Mouse (Mus musculus) spleen, embryonic (tissue): ENCODE measurements around the gene Txlnb.
"Not testable (repeated sequence)": the region's sequence is repeated elsewhere in the genome, so short reads cannot be mapped to it uniquely, and the experiment has no call there.

ENCODE experiments used
- CTCF ChIA-PET: fragments of 350-600 bp; sonication (Branson Sonifier 250); formaldehyde crosslinking; loops from one replicate; lab custom pipeline; 2022; lab: Charles Lee

Gene Txlnb

DNA sequence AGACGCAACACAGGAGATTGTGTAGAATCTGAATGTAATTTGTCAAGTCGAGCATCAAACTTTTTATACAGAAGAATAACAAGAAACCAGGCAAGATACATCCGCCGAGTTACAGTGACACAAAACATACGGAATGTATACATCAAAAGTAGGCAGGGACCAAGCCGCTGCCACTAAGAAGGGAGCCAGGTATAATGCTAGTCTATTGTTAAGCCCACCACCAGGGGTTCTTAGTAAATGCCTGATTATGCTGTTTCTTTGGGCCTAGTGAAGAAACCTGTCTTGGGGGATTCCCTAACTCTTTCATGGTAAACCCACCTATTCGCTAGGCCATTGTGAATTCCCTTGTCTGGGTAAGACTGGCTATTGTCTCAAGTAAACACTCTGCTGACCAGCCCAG lies 24.4 kb downstream of the Txlnb start:
- CTCF ChIA-PET: not testable (repeated sequence)

GRCm38 (mm10) chr10:17827391-17827790 lies 31.4 kb downstream of the Txlnb start:
- CTCF ChIA-PET: no interaction called here

GRCm38 (mm10) chr10:17829205-17829604 lies 33.2 kb downstream of the Txlnb start:
- CTCF ChIA-PET: no interaction called here

DNA sequence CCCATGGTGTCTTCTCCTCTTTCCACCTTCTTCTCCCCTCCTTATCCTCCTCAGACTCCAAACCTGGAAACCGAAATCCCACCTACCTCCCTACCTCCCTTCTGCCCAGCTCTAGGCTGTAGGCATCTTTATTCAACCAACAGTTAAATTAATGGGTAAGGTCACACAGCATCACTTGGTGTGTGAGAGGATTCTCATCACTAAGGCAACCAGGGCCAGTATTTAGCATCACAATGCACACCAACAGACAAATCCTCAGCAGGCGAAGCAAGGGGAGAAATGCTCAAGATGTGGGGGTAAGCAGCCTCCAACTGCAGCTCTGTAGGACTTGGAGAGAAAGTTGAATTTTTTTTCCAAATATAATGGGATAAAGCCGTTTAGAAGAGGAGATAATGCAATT lies 35.0 kb downstream of the Txlnb start:
- CTCF ChIA-PET: no interaction called here

DNA sequence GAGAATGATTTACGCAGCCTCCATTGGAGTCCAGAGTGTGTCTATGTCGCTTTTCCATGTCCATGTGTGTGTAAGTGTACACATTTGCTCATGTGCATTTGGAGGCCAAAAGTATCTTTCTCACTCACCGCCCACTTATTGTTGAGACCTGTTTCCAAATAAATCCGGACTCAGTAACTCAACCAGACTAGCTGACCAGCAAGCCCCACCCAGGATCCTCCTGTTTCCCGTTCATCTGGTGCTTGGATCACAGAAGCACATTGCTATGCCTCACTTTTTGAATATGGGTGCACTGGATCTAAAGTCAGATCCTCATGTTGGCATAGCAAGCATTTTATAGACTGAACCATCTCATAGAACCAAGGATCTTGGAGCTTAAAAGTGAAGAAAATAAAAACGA lies 39.0 kb downstream of the Txlnb start:
- CTCF ChIA-PET: no interaction called here

GRCm38 (mm10) chr10:17836275-17836674 lies 40.2 kb downstream of the Txlnb start:
- CTCF ChIA-PET: no interaction called here

DNA sequence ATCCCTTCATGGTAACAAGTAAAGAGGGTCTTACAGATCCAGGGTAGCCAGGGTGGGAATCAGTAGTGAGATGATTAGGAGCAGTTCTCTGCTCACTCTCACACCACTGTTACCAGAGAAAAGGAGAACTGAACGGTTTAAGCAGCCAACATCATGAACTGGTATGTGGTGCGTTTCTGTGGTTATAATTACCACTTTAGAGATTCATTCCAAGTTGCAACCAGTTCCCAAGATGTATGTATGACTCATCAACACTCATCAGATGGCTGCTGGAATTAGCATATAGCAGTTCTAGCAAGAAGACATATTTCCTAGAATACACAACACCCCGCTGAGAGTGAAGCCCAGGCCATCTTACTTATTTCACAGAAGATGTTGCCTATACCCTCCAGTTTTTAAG lies 46.0 kb downstream of the Txlnb start:
- CTCF ChIA-PET: no interaction called here

DNA sequence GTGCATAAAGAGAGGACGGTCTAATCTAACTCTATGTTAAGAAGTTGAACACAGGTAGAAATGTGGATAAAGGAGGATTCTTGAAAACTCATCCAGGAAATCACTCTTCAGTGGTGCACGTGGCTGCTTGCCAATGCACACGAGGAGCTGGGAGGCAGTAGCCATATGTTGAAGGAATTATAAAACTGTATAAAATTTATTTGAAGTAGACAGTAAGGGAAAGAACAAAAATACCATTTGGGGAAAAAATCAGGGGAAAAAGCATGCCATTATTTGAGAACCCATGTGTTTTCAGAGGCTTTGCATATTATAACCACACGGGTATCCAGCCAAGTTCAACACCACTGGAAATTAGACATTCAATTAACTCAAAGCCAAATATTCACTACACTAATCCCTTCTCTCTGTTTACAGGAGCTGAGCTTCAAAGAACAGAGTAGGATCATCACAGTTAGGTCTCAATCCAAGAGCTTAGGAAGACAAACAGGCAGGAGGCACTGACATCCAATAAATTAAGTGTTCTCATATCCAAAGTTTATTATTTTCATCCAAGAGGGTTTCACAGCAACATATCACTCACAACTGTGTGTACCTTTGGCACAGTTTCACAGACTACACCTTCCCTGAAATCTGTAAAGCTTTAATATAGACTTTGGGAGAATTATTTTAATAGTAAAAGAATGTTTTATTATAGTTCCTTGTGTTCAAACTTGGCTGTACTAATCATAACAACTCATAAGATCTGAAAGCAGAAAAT lies 48.9 kb downstream of the Txlnb start:
- CTCF ChIA-PET: no interaction called here

GRCm38 (mm10) chr10:17857647-17858261 lies 61.7 kb downstream of the Txlnb start:
- CTCF ChIA-PET: no interaction called here

- CTCF ChIA-PET: no interaction called here
These were observed 64.9 kb downstream of the Txlnb start for GRCm38 (mm10) chr10:17860701-17861480.

DNA sequence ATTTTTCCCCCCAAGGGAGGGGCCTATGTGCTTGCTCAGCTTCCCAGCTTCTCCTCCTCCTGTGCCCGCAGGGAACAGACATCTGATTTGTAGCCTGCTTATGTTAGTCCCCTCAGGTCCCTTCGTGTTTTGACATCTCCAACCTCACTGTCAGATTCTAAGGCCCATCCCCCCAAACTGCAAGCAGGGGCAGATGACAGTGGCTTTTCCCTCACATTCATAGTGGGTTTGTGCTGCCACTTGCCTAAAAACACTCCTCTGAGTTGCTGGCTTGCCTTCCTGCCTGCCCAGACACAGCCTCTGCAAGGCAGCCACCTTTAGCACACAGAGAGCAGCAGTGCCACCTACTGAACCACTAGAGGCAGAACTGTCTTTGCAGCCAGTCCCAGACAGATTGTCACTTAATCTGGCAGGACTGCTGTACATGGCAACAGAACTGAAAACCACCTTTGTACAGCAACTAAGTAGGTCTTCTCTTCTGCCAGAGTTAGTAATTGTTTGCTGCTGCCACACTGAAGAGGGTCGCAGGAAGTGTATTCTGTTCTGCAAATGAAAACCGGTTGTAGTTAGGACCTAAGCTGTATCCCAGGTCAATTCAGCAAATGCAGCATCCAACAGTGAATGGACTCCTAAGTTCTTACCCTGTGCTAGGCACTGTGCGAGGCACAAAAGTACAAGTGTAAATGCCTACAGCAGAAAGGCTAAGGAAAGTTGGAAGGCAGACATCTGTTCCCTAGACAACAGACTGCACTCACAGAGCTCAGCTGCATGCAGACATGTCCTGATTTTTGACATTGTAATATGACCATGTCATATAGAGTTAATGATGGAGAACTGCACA lies 74.0 kb downstream of the Txlnb start:
- CTCF ChIA-PET: interaction anchor here (0.6 to 1.5 kb wide), 2 partner anchors 90 to 137 kb away, joined by 7 to 8 read pairs; no protein-coding TSS in a partner anchor

GRCm38 (mm10) chr10:17878002-17878919 lies 82.2 kb downstream of the Txlnb start:
- CTCF ChIA-PET: interaction anchor here (0.6 kb wide), 2 partner anchors 20 to 38 kb away, joined by 3 to 4 read pairs; no protein-coding TSS in a partner anchor

DNA sequence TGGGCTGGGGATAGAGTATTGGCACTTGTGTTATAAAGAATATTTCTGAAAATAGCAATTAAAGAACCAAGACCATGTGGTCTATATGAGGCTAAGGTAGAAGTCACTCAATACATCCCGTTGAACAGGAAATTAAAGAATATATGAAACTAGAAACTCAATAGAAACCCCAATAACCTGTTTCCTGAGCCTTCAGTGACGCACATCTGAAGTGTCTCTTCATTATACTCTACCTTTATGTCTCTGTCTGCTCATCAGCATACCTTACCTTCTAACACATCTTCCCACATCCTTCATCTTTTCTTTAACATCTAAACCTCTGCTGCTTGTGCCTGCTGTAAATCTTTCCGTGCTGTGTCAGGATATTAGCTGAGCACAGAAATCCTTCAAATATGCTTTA lies 84.0 kb downstream of the Txlnb start:
- CTCF ChIA-PET: no interaction called here

- CTCF ChIA-PET: no interaction called here
These were observed 84.7 kb downstream of the Txlnb start for GRCm38 (mm10) chr10:17880724-17881123.
